Mouse (Mus musculus): Measurements from ENCODE around the gene Cyp2c23. TPM values are rescaled to one million over a fixed set of nuclear protein-coding genes. Genes with fewer than 3 reads are reported as not detected.
A peak's percentile ranks its signal among the peaks of the same experiment; 100 is the strongest.

Cyp2c23 gene
- polyA plus RNA-seq, 1 experiment from 2014 or later, result 0.35 TPM

- no peak overlapping the region for H3K9ac ChIP-seq
- no peaks in the 10 kb centered on the region for H3K9me3 ChIP-seq
- H3K4me1 ChIP-seq, result no peaks in the 10 kb centered on the region
- no peak overlapping the region for H3K27ac ChIP-seq
- WGBS, result 70% methylated on average over 11 of the region's 11 CpGs
- no peak overlapping the region for H3K4me3 ChIP-seq
- no peaks in the 10 kb centered on the region for H3K36me3 ChIP-seq
- H3K27me3 ChIP-seq, result no peaks in the 10 kb centered on the region
- ATAC-seq (ENCODE audit: borderline replicate concordance, extremely low read depth, low FRiP score, low TSS enrichment), result no peak
- no peak overlapping the region for H3K4me2 ChIP-seq
These were observed 63.4 kb downstream of the Cyp2c23 start for GRCm38 (mm10) chr19:43965496-43966085.

GRCm38 (mm10) chr19:43962795-43963194, 66.2 kb downstream of the Cyp2c23 start:
- H3K36me3 ChIP-seq, result no peaks in the 10 kb centered on the region
- no peaks in the 10 kb centered on the region for H3K27me3 ChIP-seq
- peaks cover 5% of the 10 kb centered on the region for H3K4me1 ChIP-seq
- WGBS, result 57% methylated on average over 9 of the region's 9 CpGs
- H3K9ac ChIP-seq, result no peak overlapping the region
- no peak overlapping the region for H3K4me2 ChIP-seq
- no peak for ATAC-seq (ENCODE audit: borderline replicate concordance, extremely low read depth, low FRiP score, low TSS enrichment)
- no peak overlapping the region for H3K27ac ChIP-seq
- no peak overlapping the region for H3K4me3 ChIP-seq
- H3K9me3 ChIP-seq, result no peaks in the 10 kb centered on the region

GRCm38 (mm10) chr19:43961185-43961584, 67.8 kb downstream of the Cyp2c23 start:
- Histone ChIP-seq H3K27me3 (no peaks in the 10 kb centered on the region), H3K9ac (no peak overlapping the region), H3K9me3 (no peaks in the 10 kb centered on the region), H3K4me2 (no peak overlapping the region), H3K36me3 (no peaks in the 10 kb centered on the region), H3K4me1 (peaks cover 7% of the 10 kb centered on the region), H3K4me3 (no peak overlapping the region), H3K27ac (no peak overlapping the region)
- no peak for ATAC-seq (ENCODE audit: borderline replicate concordance, extremely low read depth, low FRiP score, low TSS enrichment)
- WGBS, result 80% methylated on average over 2 of the region's 2 CpGs

- Histone ChIP-seq H3K4me1 (peaks cover 7% of the 10 kb centered on the region), H3K4me2 (no peak overlapping the region), H3K27me3 (no peaks in the 10 kb centered on the region), H3K4me3 (no peak overlapping the region), H3K36me3 (no peaks in the 10 kb centered on the region), H3K9ac (no peak overlapping the region), H3K9me3 (no peaks in the 10 kb centered on the region), H3K27ac (no peak overlapping the region)
- no peak for ATAC-seq (ENCODE audit: borderline replicate concordance, extremely low read depth, low FRiP score, low TSS enrichment)
- WGBS, result 65% methylated on average over 11 of the region's 11 CpGs
These were observed 69.0 kb downstream of the Cyp2c23 start for GRCm38 (mm10) chr19:43960014-43960413.

GRCm38 (mm10) chr19:43959162-43959561, 69.8 kb downstream of the Cyp2c23 start:
- H3K27ac ChIP-seq, result no peak overlapping the region
- peaks cover 7% of the 10 kb centered on the region for H3K4me1 ChIP-seq
- H3K4me2 ChIP-seq, result no peak overlapping the region
- WGBS, result 29% methylated on average over 2 of the region's 2 CpGs
- H3K36me3 ChIP-seq, result no peaks in the 10 kb centered on the region
- H3K4me3 ChIP-seq, result no peak overlapping the region
- ATAC-seq (ENCODE audit: borderline replicate concordance, extremely low read depth, low FRiP score, low TSS enrichment), result peak; percentile 32; the same call in 1 of the 2 replicates
- no peak overlapping the region for H3K9ac ChIP-seq
- no peaks in the 10 kb centered on the region for H3K27me3 ChIP-seq
- H3K9me3 ChIP-seq, result no peaks in the 10 kb centered on the region

- 67% methylated on average over 4 of the region's 4 CpGs for WGBS
- no peak overlapping the region for H3K4me3 ChIP-seq
- H3K9me3 ChIP-seq, result no peaks in the 10 kb centered on the region
- no peak overlapping the region for H3K4me2 ChIP-seq
- H3K27me3 ChIP-seq, result no peaks in the 10 kb centered on the region
- H3K9ac ChIP-seq, result no peak overlapping the region
- H3K27ac ChIP-seq, result peak overlapping the region; percentile 23; the same call in 1 of the 2 replicates
- peaks cover 7% of the 10 kb centered on the region for H3K4me1 ChIP-seq
- no peak for ATAC-seq (ENCODE audit: borderline replicate concordance, extremely low read depth, low FRiP score, low TSS enrichment)
- no peaks in the 10 kb centered on the region for H3K36me3 ChIP-seq
These were observed 71.1 kb downstream of the Cyp2c23 start for GRCm38 (mm10) chr19:43957881-43958280.

GRCm38 (mm10) chr19:43957402-43957801, 71.6 kb downstream of the Cyp2c23 start:
- Histone ChIP-seq H3K4me3 (no peak overlapping the region), H3K9me3 (no peaks in the 10 kb centered on the region), H3K4me2 (no peak overlapping the region), H3K4me1 (peaks cover 7% of the 10 kb centered on the region), H3K27ac (0 out of 2 replicates have a peak overlapping the region, but pooled peaks have one; percentile 23), H3K27me3 (no peaks in the 10 kb centered on the region), H3K9ac (no peak overlapping the region), H3K36me3 (no peaks in the 10 kb centered on the region)
- 18% methylated on average over 4 of the region's 4 CpGs for WGBS
- ATAC-seq (ENCODE audit: borderline replicate concordance, extremely low read depth, low FRiP score, low TSS enrichment), result peak; percentile 72; the same call in 1 of the 2 replicates

GRCm38 (mm10) chr19:43955266-43955665, 73.7 kb downstream of the Cyp2c23 start:
- no peak for ATAC-seq (ENCODE audit: borderline replicate concordance, extremely low read depth, low FRiP score, low TSS enrichment)
- Histone ChIP-seq H3K4me3 (no peak overlapping the region), H3K4me2 (no peak overlapping the region), H3K27me3 (no peaks in the 10 kb centered on the region), H3K36me3 (no peaks in the 10 kb centered on the region), H3K9ac (no peak overlapping the region), H3K4me1 (peaks cover 7% of the 10 kb centered on the region), H3K9me3 (no peaks in the 10 kb centered on the region), H3K27ac (no peak overlapping the region)
- 71% methylated on average over 5 of the region's 5 CpGs for WGBS

Other genes starting within 250 kb of the Cyp2c23 start
- 0.04 and 0.10 TPM in 2 replicates for gene Abcc2, start 247.0 kb downstream of the Cyp2c23 start, polyA plus RNA-seq (2015; fragmentation: Nextera tagmentation; extraction: Ambion mirVana)
- gene Dnmbp, start 89.0 kb downstream of the Cyp2c23 start, polyA plus RNA-seq (2015; fragmentation: Nextera tagmentation; extraction: Ambion mirVana), result 22.2 and 22.4 TPM in 2 replicates
- gene Cpn1, start 42.7 kb downstream of the Cyp2c23 start, polyA plus RNA-seq (2015; fragmentation: Nextera tagmentation; extraction: Ambion mirVana), result 5.8 and 6.6 TPM in 2 replicates
- 38.9 and 41.9 TPM in 2 replicates for gene Erlin1, start 40.6 kb upstream of the Cyp2c23 start, polyA plus RNA-seq (2015; fragmentation: Nextera tagmentation; extraction: Ambion mirVana)
- gene Chuk, start 78.3 kb upstream of the Cyp2c23 start, polyA plus RNA-seq (2015; fragmentation: Nextera tagmentation; extraction: Ambion mirVana), result 37.1 and 40.8 TPM in 2 replicates
- gene Cwf19l1, start 106.7 kb upstream of the Cyp2c23 start, polyA plus RNA-seq (2015; fragmentation: Nextera tagmentation; extraction: Ambion mirVana), result 33.9 and 34.6 TPM in 2 replicates
- gene Bloc1s2, start 117.2 kb upstream of the Cyp2c23 start, polyA plus RNA-seq (2015; fragmentation: Nextera tagmentation; extraction: Ambion mirVana), result 76.2 and 79.1 TPM in 2 replicates
- gene Pkd2l1, start 163.2 kb upstream of the Cyp2c23 start, polyA plus RNA-seq (2015; fragmentation: Nextera tagmentation; extraction: Ambion mirVana), result 0.04 TPM in 1 of 2 replicates, not detected in the other
- gene Scd3, start 174.1 kb upstream of the Cyp2c23 start, polyA plus RNA-seq (2015; fragmentation: Nextera tagmentation; extraction: Ambion mirVana), result 0.58 and 0.64 TPM in 2 replicates

Measured in lung, embryonic 15.5 days (tissue).